In genomic region chr17:35486726-35487125, GRCm38 (mm10) we compare ENCODE assay signal across 16 mouse cellular contexts. TPM values are rescaled to one million over a fixed set of nuclear protein-coding genes. Genes with fewer than 3 reads are reported as not detected.
"Had no signal": no experiment of that assay in that cellular context is flagged by ENCODE, and none has a peak within 500 bp of the region (broad histone marks: within the 10 kb centered on the region; RNA-seq: fewer than 3 reads in every experiment).

No protein-coding gene starts in this region.

- H3K36me3 ChIP-seq: kidney, embryonic 15.5 days; midbrain, embryonic 10.5 days; neural tube, embryonic 13.5 days had no signal

- H3K4me3 ChIP-seq: kidney, embryonic 15.5 days; midbrain, embryonic 10.5 days; neural tube, embryonic 13.5 days had no signal

- H3K9me3 ChIP-seq: kidney, embryonic 15.5 days; midbrain, embryonic 10.5 days; neural tube, embryonic 13.5 days had no signal

- H3K4me1 ChIP-seq: kidney, embryonic 15.5 days had no signal

- H3K27me3 ChIP-seq: kidney, embryonic 15.5 days; neural tube, embryonic 13.5 days had no signal

- H3K27ac ChIP-seq: kidney, embryonic 15.5 days; liver, embryonic 14.5 days; midbrain, embryonic 10.5 days; neural tube, embryonic 13.5 days had no signal

- H3K4me2 ChIP-seq: kidney, embryonic 15.5 days; neural tube, embryonic 13.5 days had no signal

- H3K9ac ChIP-seq: kidney, embryonic 15.5 days; liver, embryonic 14.5 days; neural tube, embryonic 13.5 days had no signal

- DNase-seq: kidney, adult 2 months; kidney, postnatal 14 days; lung, adult 18-20 months; retina, postnatal 1 day; right cerebral cortex, postnatal 4 days; spleen, adult 18-20 months; thymus, postnatal 14 days had no signal

- ATAC-seq: intestine, embryonic 16.5 days; midbrain, embryonic 16.5 days had no signal

RNA-seq across cellular contexts. Expression of gene H2-Q10, which starts 16.8 kb away (rescaled TPM):
- polyA plus RNA-seq: neural tube, embryonic 13.5 days had no signal

RNA-seq across cellular contexts. Expression of gene Pou5f1, which starts 19.1 kb away (rescaled TPM):
- total RNA-seq: liver, adult 2 months had no signal
- polyA plus RNA-seq: intestine, embryonic 16.5 days; kidney, adult 2 months; kidney, embryonic 15.5 days; large intestine, adult 2 months; liver, adult 2 months; liver, embryonic 14.5 days; lung, embryonic 16.5 days; midbrain, embryonic 10.5 days; midbrain, embryonic 16.5 days; neural tube, embryonic 13.5 days had no signal

RNA-seq across cellular contexts. Expression of gene Psors1c2, which starts 46.3 kb away (rescaled TPM):
- total RNA-seq: liver, adult 2 months had no signal
- polyA plus RNA-seq: liver, adult 2 months had no signal
